Comparison of ENCODE assay signal across 20 mouse cellular contexts in genomic region chr2:34096561-34096960, GRCm38 (mm10).
DNase-seq lines count a peak whose midpoint lies in the region; ATAC-seq lines count a peak whose summit lies in the region.
"Had no signal": no experiment of that assay in that cellular context is flagged by ENCODE, and none has a peak within 500 bp of the region (broad histone marks: within the 10 kb centered on the region; RNA-seq: fewer than 3 reads in every experiment).

No protein-coding gene starts in this region.

- no peak for ATAC-seq in neural tube, embryonic 13.5 days (ENCODE audit: low read depth)
- ATAC-seq in neural tube, embryonic 15.5 days (ENCODE audit: low FRiP score): no peak
- ATAC-seq: liver, postnatal 0 days had no signal

- no peak overlapping the region for H3K4me3 ChIP-seq in neural tube, embryonic 13.5 days
- H3K4me3 ChIP-seq in neural tube, embryonic 15.5 days (replicated peaks): no peak overlapping the region
- H3K4me3 ChIP-seq: embryonic facial prominence, embryonic 12.5 days; hindbrain, embryonic 15.5 days; limb, embryonic 12.5 days; midbrain, embryonic 12.5 days had no signal

- intact Hi-C loops in heart, postnatal 10 days (cut with DNase I): no loop called here

- no peaks in the 10 kb centered on the region for H3K36me3 ChIP-seq in neural tube, embryonic 13.5 days
- H3K36me3 ChIP-seq in neural tube, embryonic 15.5 days: no peaks in the 10 kb centered on the region
- H3K36me3 ChIP-seq: embryonic facial prominence, embryonic 12.5 days; hindbrain, embryonic 15.5 days; limb, embryonic 12.5 days; midbrain, embryonic 12.5 days had no signal

- H3K4me2 ChIP-seq in neural tube, embryonic 13.5 days: no peak overlapping the region
- H3K4me2 ChIP-seq in neural tube, embryonic 15.5 days: no peak overlapping the region
- H3K4me2 ChIP-seq: embryonic facial prominence, embryonic 12.5 days; hindbrain, embryonic 15.5 days; limb, embryonic 12.5 days; liver, embryonic 11.5 days; midbrain, embryonic 12.5 days had no signal

- peak; percentile 39 to 66 for DNase-seq in cerebellum, postnatal 10 days
- no peak for DNase-seq in cerebellum, adult 9-11 months
- DNase-seq in heart, postnatal 10 days: peak; percentile 62 to 68
- DNase-seq in retina, postnatal 1 day: no peak
- no peak for DNase-seq in layer of hippocampus, adult 9-11 months
- DNase-seq in adrenal gland, adult 2 months: no peak
- DNase-seq: adrenal gland, postnatal 25 days; kidney, adult 2 months; liver, postnatal 0 days; lung, postnatal 14 days; right cerebral cortex, postnatal 14 days; thymus, postnatal 14 days had no signal

- no peaks in the 10 kb centered on the region for H3K27me3 ChIP-seq in neural tube, embryonic 13.5 days
- no peaks in the 10 kb centered on the region for H3K27me3 ChIP-seq in neural tube, embryonic 15.5 days (replicated peaks)
- H3K27me3 ChIP-seq: embryonic facial prominence, embryonic 12.5 days; hindbrain, embryonic 15.5 days; midbrain, embryonic 12.5 days had no signal

- H3K9me3 ChIP-seq in neural tube, embryonic 13.5 days: no peaks in the 10 kb centered on the region
- no peaks in the 10 kb centered on the region for H3K9me3 ChIP-seq in neural tube, embryonic 15.5 days (replicated peaks)
- H3K9me3 ChIP-seq: embryonic facial prominence, embryonic 12.5 days; hindbrain, embryonic 15.5 days; limb, embryonic 12.5 days; midbrain, embryonic 12.5 days had no signal

- H3K27ac ChIP-seq in neural tube, embryonic 13.5 days (replicated peaks): peak overlapping the region; percentile 81; the same call in 1 of the 2 replicates
- no peak overlapping the region for H3K27ac ChIP-seq in neural tube, embryonic 15.5 days (replicated peaks)
- H3K27ac ChIP-seq: embryonic facial prominence, embryonic 12.5 days; kidney, postnatal 0 days; limb, embryonic 12.5 days; midbrain, embryonic 12.5 days had no signal

- H3K4me1 ChIP-seq in neural tube, embryonic 13.5 days (replicated peaks): peaks cover 42% of the 10 kb centered on the region
- H3K4me1 ChIP-seq in neural tube, embryonic 15.5 days: peaks cover 23% of the 10 kb centered on the region
- H3K4me1 ChIP-seq: embryonic facial prominence, embryonic 12.5 days had no signal

- no peak overlapping the region for H3K9ac ChIP-seq in neural tube, embryonic 13.5 days
- no peak overlapping the region for H3K9ac ChIP-seq in neural tube, embryonic 15.5 days (replicated peaks)
- H3K9ac ChIP-seq: embryonic facial prominence, embryonic 12.5 days; hindbrain, embryonic 15.5 days; limb, embryonic 12.5 days; liver, postnatal 0 days; midbrain, embryonic 12.5 days had no signal

Comparison
In these comparisons a context has a peak if more than half of its experiments do, and no peak if none do; other contexts are left out.
1. DNase-seq: peak in cerebellum, postnatal 10 days (2 of 2) and heart, postnatal 10 days (2 of 2); none in cerebellum, adult 9-11 months (single experiment), retina, postnatal 1 day (single experiment), layer of hippocampus, adult 9-11 months (single experiment) and adrenal gland, adult 2 months (single experiment).